Mouse (Mus musculus) small intestine, adult 2 months (tissue): Measurements from ENCODE around the gene Prrc2b.

ENCODE experiments used
- CTCF ChIP-seq: fragments of 200-500 bp; IDR thresholded peaks from 2 replicates; pipeline ENCODE4 v1.5.1; 2012; ENCODE audit warnings: low read depth, mild to moderate bottlenecking, control low read depth, inconsistent platforms, low read length, moderate library complexity, mixed read lengths; ENCODE audit not compliant: insufficient replicate concordance, insufficient read length; ENCODE audit errors: extremely low read depth
- POLR2A ChIP-seq: fragments of 200-500 bp; IDR thresholded peaks from 2 replicates; pipeline ENCODE4 v1.6.1; 2012; ENCODE audit warnings: low read depth, mild to moderate bottlenecking, control low read depth, inconsistent platforms, low read length, moderate library complexity

DNA sequence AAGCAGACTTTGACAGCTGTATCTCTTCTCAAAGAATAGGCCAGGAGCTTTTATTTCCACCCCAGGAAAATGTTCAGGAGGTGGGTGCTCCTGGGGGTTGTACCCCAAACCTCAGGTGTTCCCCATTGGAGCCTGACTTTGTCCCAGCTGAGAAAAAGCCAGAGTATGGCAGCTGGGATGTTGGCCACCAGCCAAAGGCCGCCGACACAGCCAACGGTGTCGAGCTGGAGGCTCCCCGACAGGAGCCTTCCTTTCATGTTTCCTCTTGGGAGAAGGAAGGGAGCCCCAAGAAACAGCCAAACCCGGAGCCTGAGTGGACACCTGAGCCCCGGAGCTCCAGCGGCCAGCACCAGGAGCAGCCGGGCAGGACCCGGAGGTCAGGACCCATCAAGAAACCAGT, 62.1 kb downstream of the Prrc2b start:
- TF ChIP-seq CTCF (no peak), POLR2A (no peak)
